18 mouse cellular contexts compared by ENCODE assay signal in genomic region chr7:98345036-98345435, GRCm38 (mm10). TPM values are rescaled to one million over a fixed set of nuclear protein-coding genes. Genes with fewer than 3 reads are reported as not detected.
"Had no signal": no experiment of that assay in that cellular context is flagged by ENCODE, and none has a peak within 500 bp of the region (broad histone marks: within the 10 kb centered on the region; RNA-seq: fewer than 3 reads in every experiment).

No protein-coding gene starts in this region.

- H3K9ac ChIP-seq: heart, embryonic 12.5 days; hindbrain, embryonic 12.5 days; hindbrain, embryonic 14.5 days; kidney, embryonic 15.5 days; limb, embryonic 13.5 days; limb, embryonic 15.5 days; liver, embryonic 12.5 days had no signal

- H3K9me3 ChIP-seq: heart, embryonic 12.5 days; hindbrain, embryonic 12.5 days; kidney, embryonic 15.5 days; limb, embryonic 13.5 days; limb, embryonic 15.5 days; liver, embryonic 12.5 days had no signal

- H3K36me3 ChIP-seq: heart, embryonic 12.5 days; liver, embryonic 12.5 days had no signal

- ATAC-seq: hindbrain, embryonic 16.5 days; intestine, embryonic 16.5 days had no signal

- H3K4me2 ChIP-seq: heart, embryonic 12.5 days; hindbrain, embryonic 12.5 days; hindbrain, embryonic 14.5 days; kidney, embryonic 15.5 days; limb, embryonic 13.5 days; limb, embryonic 15.5 days; liver, embryonic 12.5 days had no signal

- H3K27ac ChIP-seq: heart, adult 2 months; hindbrain, embryonic 12.5 days; hindbrain, embryonic 14.5 days; kidney, embryonic 15.5 days; kidney, postnatal 0 days; limb, embryonic 13.5 days; limb, embryonic 15.5 days; liver, embryonic 12.5 days had no signal

- H3K4me3 ChIP-seq: heart, adult 2 months; heart, embryonic 12.5 days; hindbrain, embryonic 12.5 days; kidney, embryonic 15.5 days; limb, embryonic 13.5 days; limb, embryonic 15.5 days; liver, embryonic 12.5 days had no signal

- DNase-seq: gastrocnemius, postnatal 36 days; heart, adult 11 months; kidney, adult 11 months; kidney, adult 2 months; kidney, adult 9 months; layer of hippocampus, adult 9-11 months had no signal

RNA-seq across cellular contexts. Expression of gene Tsku, which starts 16.1 kb away (rescaled TPM):
- total RNA-seq: hematopoietic stem cell, adult 5-6 weeks had no signal
